Mouse (Mus musculus) G1E (cell line): ENCODE measurements around the gene Uncx.

ENCODE experiments used
- CTCF ChIP-seq: IDR thresholded peaks from 2 replicates; pipeline ENCODE4 v1.5.1; 2012; ENCODE audit warnings: low read depth, low read length, inconsistent platforms, mixed read lengths
- GATA1 ChIP-seq: IDR thresholded peaks from 2 replicates; pipeline ENCODE4 v1.6.1; 2012; ENCODE audit warnings: borderline replicate concordance, low read length, inconsistent platforms, mixed read lengths
- GATA2 ChIP-seq: IDR thresholded peaks from 2 replicates; pipeline ENCODE4 v1.6.1; 2012; ENCODE audit warnings: low read depth, low read length, inconsistent platforms, borderline replicate concordance
- POLR2AphosphoS5 ChIP-seq: IDR thresholded peaks from 2 replicates; pipeline ENCODE4 v1.6.1; 2012; ENCODE audit warnings: low read depth, low read length, inconsistent platforms; ENCODE audit not compliant: insufficient replicate concordance
- TAL1 ChIP-seq: conservative IDR thresholded peaks from 2 replicates; pipeline ENCODE4 v1.6.1; 2012; ENCODE audit warnings: low read depth, low read length, inconsistent platforms, mixed read lengths

GRCm38 (mm10) chr5:139556116-139556678, 12.9 kb downstream of the Uncx start:
- no peak for TF ChIP-seq CTCF
- no peak for TF ChIP-seq GATA1
- TF ChIP-seq GATA2, result no peak
- no peak for TF ChIP-seq POLR2AphosphoS5
- TF ChIP-seq TAL1, result no peak
